Mouse (Mus musculus): ENCODE results near the gene Sh3yl1.
A peak's percentile ranks its signal among the peaks of the same experiment; 100 is the strongest.

The Sh3yl1 gene

GRCm38 (mm10) chr12:30911261-30912047, at the start of gene Sh3yl1, which contains the start of gene Acp1:
Gene Sh3yl1 (plus strand): TSS chr12:30911668.
Gene Acp1 (minus strand): TSS chr12:30911589.
- peak; percentile 90 for DNase-seq (ENCODE audit: low read depth, low spot score)

GRCm38 (mm10) chr12:30864347-30864746, 47.1 kb upstream of the Sh3yl1 start:
- DNase-seq (ENCODE audit: low read depth, low spot score), result no peak

GRCm38 (mm10) chr12:30865781-30866180, 45.7 kb upstream of the Sh3yl1 start:
- no peak for DNase-seq (ENCODE audit: low read depth, low spot score)

- no peak for DNase-seq (ENCODE audit: low read depth, low spot score)
These were observed 32.0 kb upstream of the Sh3yl1 start for GRCm38 (mm10) chr12:30879447-30879846.

GRCm38 (mm10) chr12:30883592-30883985, 27.9 kb upstream of the Sh3yl1 start:
- DNase-seq (ENCODE audit: low read depth, low spot score), result no peak

- no peak for DNase-seq (ENCODE audit: low read depth, low spot score)
These were observed 27.4 kb upstream of the Sh3yl1 start, which contains the start of gene Alkal2 for GRCm38 (mm10) chr12:30883986-30884621. Gene Alkal2 (plus strand): TSS chr12:30884322.

- no peak for DNase-seq (ENCODE audit: low read depth, low spot score)
These were observed 26.7 kb upstream of the Sh3yl1 start for GRCm38 (mm10) chr12:30884622-30885230.

- DNase-seq (ENCODE audit: low read depth, low spot score), result no peak
These were observed 25.6 kb upstream of the Sh3yl1 start for GRCm38 (mm10) chr12:30885891-30886290.

GRCm38 (mm10) chr12:30888003-30888402, 23.5 kb upstream of the Sh3yl1 start:
- DNase-seq (ENCODE audit: low read depth, low spot score), result no peak

- peak; percentile 42 for DNase-seq (ENCODE audit: low read depth, low spot score)
These were observed 21.4 kb upstream of the Sh3yl1 start for GRCm38 (mm10) chr12:30890067-30890466.

GRCm38 (mm10) chr12:30891438-30891837, 20.0 kb upstream of the Sh3yl1 start:
- no peak for DNase-seq (ENCODE audit: low read depth, low spot score)

GRCm38 (mm10) chr12:30897039-30897438, 14.4 kb upstream of the Sh3yl1 start:
- DNase-seq (ENCODE audit: low read depth, low spot score), result no peak

GRCm38 (mm10) chr12:30908658-30909057, 2.8 kb upstream of the Sh3yl1 start:
- DNase-seq (ENCODE audit: low read depth, low spot score), result no peak

- DNase-seq (ENCODE audit: low read depth, low spot score), result no peak
These were observed 1.6 kb upstream of the Sh3yl1 start for GRCm38 (mm10) chr12:30909881-30910280.

- no peak for DNase-seq (ENCODE audit: low read depth, low spot score)
These were observed 608 bp upstream of the Sh3yl1 start for GRCm38 (mm10) chr12:30910860-30911259.

- no peak for DNase-seq (ENCODE audit: low read depth, low spot score)
These were observed 547 bp downstream of the Sh3yl1 start for GRCm38 (mm10) chr12:30912048-30912381.

GRCm38 (mm10) chr12:30912840-30913239, 1.4 kb downstream of the Sh3yl1 start:
- DNase-seq (ENCODE audit: low read depth, low spot score), result no peak

- no peak for DNase-seq (ENCODE audit: low read depth, low spot score)
These were observed 10.9 kb downstream of the Sh3yl1 start for GRCm38 (mm10) chr12:30922401-30922800.

- no peak for DNase-seq (ENCODE audit: low read depth, low spot score)
These were observed 16.7 kb downstream of the Sh3yl1 start for GRCm38 (mm10) chr12:30928182-30928581.

- no peak for DNase-seq (ENCODE audit: low read depth, low spot score)
These were observed 21.8 kb downstream of the Sh3yl1 start for GRCm38 (mm10) chr12:30933299-30933698.

- no peak for DNase-seq (ENCODE audit: low read depth, low spot score)
These were observed 25.4 kb downstream of the Sh3yl1 start for GRCm38 (mm10) chr12:30936899-30937298.

Data from retina, postnatal 7 days (tissue).